Mouse (Mus musculus) CD4-positive, CD25-positive, alpha-beta regulatory T cell, adult 4 months (primary cell): ENCODE measurements around the gene Atp5g2. TPM values are rescaled to one million over a fixed set of nuclear protein-coding genes. Genes with fewer than 3 reads are reported as not detected.
"Not testable (repeated sequence)": the region's sequence is repeated elsewhere in the genome, so short reads cannot be mapped to it uniquely, and the experiment has no call there.

ENCODE experiments used
- ATAC-seq: one replicate; pipeline ENCODE4 v1.8.0; 2017
- polyA plus RNA-seq, 2 experiments: library from polyadenylated mRNA; unstranded; fragments of 100-300 nt; shearing (Covaris generic); gene quantifications; one replicate each; pipeline ENCODE4 v1.2.1; 2017

Atp5g2 gene
- polyA plus RNA-seq, 2 experiments from 2014 or later: 59.6 to 89.5 TPM

DNA sequence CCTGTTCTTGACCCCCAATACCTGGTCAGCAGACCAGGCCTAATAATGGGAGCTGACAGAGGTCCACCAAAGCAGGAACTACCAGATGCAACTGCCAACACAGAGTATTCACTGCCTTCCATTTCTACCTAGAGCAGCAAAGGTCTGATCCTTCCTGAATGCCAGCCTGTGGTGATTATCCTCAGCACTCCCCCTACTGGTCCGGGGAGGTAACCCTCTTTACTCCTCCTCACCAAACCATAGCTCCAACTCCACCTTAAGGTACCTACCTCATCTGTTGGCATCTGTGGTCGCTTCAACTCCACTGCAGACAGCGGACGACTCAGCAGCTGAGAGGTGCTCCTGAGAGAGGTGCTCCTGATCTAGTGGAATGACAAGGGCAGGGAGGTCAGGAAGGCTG, 6.7 kb downstream of the Atp5g2 start:
- ATAC-seq: peak; percentile 87

DNA sequence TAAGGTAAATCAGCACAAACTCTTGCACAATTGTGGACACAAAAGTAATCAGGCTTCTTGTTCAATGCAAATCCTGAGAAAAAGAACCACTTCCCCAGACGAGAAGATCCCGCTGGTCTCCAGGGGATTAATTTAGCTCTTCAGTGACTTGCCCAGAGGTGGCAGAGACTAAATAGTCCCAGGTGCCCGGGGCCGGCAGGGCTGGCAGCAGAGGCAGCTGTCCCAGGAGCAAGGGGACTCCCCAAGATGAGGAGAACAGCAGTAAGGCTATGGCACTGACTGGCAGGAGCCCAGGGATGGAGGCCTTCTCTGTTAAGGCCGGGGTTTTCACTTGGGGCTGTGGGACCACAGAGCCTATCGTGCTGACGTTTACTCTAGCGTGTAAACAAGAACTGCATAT, 8.3 kb downstream of the Atp5g2 start:
- no peak for ATAC-seq

- not testable (repeated sequence) for ATAC-seq
These were observed 9.6 kb downstream of the Atp5g2 start for GRCm38 (mm10) chr15:102662601-102663000.

GRCm38 (mm10) chr15:102657926-102658381, 14.2 kb downstream of the Atp5g2 start:
- ATAC-seq: no peak

GRCm38 (mm10) chr15:102656658-102657057, 15.5 kb downstream of the Atp5g2 start:
- no peak for ATAC-seq

GRCm38 (mm10) chr15:102651928-102652660, 20.1 kb downstream of the Atp5g2 start:
- not testable (repeated sequence) for ATAC-seq

DNA sequence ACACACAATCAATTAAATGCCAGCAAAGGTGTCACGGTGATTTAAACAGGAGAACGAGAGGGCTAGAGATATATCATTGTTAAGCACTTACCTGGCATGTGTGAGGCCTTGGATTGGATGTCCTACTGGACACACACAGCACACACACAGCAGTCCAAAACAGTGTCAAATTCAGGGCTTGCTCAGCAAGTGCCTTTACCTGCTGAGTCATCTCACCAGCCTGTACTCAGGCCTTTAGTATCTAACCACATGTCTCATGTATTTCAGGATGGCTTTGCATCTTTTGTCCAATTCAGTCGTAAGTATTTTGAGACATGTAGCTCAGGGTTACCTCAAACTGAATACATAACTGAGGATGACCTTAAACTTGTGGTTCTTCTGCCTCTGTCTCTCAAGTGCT, 21.0 kb downstream of the Atp5g2 start:
- ATAC-seq: no peak

DNA sequence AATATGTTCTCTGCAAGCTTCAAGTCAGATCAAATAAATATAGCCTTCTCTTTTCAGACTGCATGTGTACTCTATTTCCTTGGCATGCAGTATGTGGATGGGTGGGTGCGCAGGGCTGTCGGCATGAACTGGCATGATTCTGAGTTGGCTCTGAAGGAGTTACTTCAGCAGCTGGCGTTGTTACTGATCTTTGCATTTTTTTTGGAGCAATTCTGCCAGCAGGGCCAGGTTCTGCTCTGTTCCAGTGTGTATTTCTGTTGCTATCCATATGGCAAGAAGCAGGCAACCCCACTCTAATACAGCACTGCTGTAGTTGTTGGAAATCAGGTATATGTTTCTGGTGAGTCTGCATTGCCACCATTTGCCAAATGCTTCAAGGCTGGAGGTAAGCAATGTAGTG, 36.3 kb downstream of the Atp5g2 start:
- no peak for ATAC-seq

- no peak for ATAC-seq
These were observed 37.5 kb downstream of the Atp5g2 start for GRCm38 (mm10) chr15:102634684-102635083.

GRCm38 (mm10) chr15:102625687-102626055, 46.5 kb downstream of the Atp5g2 start:
- ATAC-seq: peak; percentile 33

- peak; percentile 93 for ATAC-seq
These were observed 47.0 kb downstream of the Atp5g2 start, which contains the start of the genes Gm28047 and Atf7 for GRCm38 (mm10) chr15:102624970-102625686. Gene Gm28047, minus strand, starts transcription at chr15:102625067. Gene Atf7, minus strand, starts transcription at chr15:102625464.

DNA sequence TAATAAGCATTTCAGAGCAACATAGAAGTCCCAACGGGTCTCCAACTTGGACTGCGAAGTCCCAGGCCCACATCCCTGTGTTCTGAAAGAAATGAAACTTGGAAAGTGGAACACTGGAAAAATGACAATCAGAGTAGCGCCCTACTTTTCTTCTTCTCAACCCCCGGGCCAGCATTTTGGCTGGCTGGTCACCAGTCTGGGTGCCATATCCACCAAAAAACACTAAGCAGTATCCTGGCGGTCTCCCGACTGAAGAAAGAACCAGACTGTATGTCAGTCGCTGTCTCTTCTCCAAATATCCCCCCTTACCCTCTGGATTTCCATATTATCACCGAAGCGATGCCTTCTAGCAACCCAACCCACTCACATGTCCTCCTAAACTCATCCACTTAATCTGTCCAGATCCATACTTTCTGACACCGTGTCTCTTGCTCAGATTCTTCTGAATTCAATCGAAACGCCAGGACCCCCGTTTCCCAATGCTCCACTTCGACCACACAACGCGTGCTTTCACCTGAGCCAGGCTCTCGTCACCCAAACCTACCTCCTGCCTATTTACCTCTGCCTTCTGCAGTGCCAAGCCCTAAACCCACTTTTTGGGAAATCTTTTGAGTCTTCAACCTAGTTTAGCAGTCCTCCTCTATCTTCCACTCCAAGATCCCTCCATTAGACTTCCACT, 47.7 kb downstream of the Atp5g2 start:
- ATAC-seq: no peak

- no peak for ATAC-seq
These were observed 49.0 kb downstream of the Atp5g2 start for GRCm38 (mm10) chr15:102623121-102623520.

DNA sequence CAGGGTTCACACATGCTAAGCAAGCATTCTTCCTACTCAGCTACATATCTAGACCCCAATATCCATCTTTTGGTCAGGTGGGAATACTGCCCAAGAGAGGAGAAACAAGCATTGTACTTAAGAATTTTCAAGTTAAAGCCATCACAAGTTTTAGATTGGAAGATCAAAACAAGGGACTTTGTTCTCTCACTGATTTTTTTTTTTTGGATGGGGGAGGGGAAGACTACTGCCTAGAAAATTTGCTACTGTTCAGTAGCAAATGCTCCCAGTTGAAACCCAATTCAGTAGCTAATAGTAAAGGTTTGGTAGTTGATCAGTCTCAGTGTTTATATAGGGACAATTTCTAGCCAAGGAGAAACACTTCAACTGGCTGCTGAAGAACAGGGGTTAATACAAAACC, 49.6 kb downstream of the Atp5g2 start:
- ATAC-seq: no peak

DNA sequence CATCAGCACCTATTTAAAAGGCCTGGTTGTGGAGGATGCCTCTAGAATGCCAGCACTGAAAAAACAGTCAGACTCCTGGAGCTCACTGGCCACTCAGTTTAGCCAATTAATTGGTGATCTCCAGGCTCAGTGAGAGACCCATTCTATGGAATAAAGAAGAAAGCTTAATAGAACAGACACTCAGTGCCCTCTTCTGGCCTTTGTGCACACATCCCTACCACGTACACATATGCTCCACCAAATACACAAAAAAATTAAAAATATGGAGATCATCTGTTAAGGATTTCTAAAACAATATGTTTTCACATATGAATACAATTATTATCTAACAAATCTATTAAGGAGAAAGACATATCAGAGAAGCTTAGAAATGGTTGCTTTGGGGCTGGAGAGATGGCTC, 51.4 kb downstream of the Atp5g2 start:
- no peak for ATAC-seq

GRCm38 (mm10) chr15:102619486-102619885, 52.7 kb downstream of the Atp5g2 start:
- ATAC-seq: no peak

DNA sequence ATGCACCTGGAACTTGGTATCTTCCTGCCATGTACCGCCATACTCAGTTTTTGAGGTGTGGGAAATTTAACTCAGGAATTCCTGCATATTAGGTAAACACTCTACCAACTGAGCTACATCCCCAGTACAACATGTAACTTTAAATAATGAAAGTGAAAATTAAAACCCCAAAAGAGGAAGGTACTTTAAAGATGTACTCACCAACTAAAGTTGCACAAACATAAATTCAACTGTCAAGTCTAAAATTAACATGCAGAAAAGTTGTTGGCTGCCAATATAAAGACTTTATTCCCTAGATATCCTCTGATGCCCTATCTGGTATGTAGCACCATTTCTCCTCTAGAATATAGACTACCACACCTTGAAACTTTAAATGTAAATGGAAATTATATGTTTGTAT, 54.5 kb downstream of the Atp5g2 start:
- no peak for ATAC-seq

DNA sequence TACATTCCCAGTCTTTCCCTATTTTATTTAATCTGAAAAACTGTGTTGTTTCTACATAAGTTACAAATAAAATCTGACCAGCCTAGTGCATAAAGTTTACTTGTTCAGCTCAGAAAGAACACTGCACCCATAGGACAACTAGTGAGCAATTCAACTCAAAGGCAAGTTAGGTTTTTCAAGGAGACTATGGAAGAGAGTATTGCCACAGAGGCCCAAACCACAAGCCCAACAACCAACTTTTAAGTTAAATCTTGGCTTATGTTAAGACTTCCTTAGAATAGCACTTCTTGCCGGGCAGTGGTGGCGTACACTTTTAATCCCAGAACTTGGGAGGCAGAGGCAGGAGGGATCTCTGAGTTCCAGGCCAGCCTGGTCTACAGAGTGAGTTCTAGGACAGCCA, 56.0 kb downstream of the Atp5g2 start:
- no peak for ATAC-seq

DNA sequence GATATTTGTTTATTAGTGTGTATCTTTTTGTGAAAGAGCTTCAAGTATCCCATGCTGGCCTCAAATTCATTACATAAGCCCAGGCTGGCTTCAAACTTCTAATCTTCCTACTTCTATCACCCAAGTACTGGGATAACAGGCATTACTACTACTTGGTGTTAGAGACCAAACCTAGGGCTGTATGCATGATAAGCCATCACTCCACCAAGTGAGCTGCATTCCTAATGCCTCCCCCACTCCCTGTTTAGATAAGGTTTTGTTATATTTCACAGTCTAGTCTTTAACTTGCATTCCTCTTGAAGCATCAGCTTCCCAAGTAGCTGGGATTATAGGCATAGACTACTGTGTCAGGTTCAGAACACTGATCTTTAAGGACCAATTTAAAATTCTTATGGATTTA, 57.9 kb downstream of the Atp5g2 start:
- no peak for ATAC-seq

GRCm38 (mm10) chr15:102612966-102613365, 59.2 kb downstream of the Atp5g2 start:
- no peak for ATAC-seq
